Mouse (Mus musculus) spleen, adult 2 months (tissue): ENCODE results near the gene Pnrc2.

Experiments
- CTCF ChIP-seq: fragments of 200-500 bp; IDR thresholded peaks from 2 replicates; pipeline ENCODE4 v1.5.1; 2011; ENCODE audit warnings: mild to moderate bottlenecking, inconsistent platforms; ENCODE audit not compliant: insufficient read depth, insufficient read length, insufficient replicate concordance; ENCODE audit errors: extremely low read depth
- POLR2A ChIP-seq: fragments of 200-500 bp; IDR thresholded peaks from 2 replicates; pipeline ENCODE4 v1.6.1; 2011; ENCODE audit warnings: low read depth, low read length, inconsistent platforms

DNA sequence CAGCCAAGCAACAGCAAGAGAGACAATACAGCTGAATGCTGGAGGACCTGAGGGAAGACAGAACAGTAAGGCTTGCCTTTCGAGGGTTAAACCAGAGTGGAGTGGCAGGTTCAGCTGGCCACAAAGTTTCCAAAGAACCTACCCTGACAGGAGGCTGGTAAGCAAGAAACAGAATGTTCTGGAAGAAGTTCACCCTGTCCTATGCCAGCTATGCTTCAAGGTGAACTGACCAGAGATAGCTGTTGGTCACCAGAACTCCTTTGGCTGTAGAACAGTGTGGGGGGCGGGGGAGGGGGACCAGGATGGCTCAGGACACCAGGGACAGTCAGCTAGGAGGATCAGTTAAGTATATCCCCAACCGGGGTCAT, 34.7 kb downstream of the Pnrc2 start:
- TF ChIP-seq CTCF (no peak), POLR2A (no peak)
